Comparison of ENCODE assay signal across 12 mouse cellular contexts in the genomic region with DNA sequence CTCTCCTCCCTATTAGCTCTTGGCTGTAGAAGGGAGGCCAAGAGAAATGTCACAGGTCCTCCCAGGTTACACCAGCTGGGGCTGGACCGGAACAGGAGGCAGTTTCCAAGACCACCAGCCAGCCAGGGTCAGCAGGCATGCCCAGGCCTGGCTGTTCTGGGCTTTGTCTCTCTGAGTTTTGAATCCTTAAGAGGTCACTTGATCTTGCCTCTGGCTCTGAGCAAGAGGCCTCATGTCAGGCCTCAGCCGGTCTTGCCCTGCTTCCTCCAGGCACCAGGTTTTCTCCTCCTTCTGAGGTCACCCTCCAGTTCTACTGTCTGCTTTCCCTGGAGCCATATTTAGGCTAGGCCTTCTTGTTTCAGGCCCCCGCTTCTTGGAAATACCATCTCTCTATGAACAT. TPM values are rescaled to one million over a fixed set of nuclear protein-coding genes. Genes with fewer than 3 reads are reported as not detected.
DNase-seq lines count a peak whose midpoint lies in the region; ATAC-seq and TF ChIP-seq lines count a peak whose summit lies in the region.
"Had no signal": no experiment of that assay in that cellular context is flagged by ENCODE, and none has a peak within 500 bp of the region (broad histone marks: within the 10 kb centered on the region; RNA-seq: fewer than 3 reads in every experiment).

No protein-coding gene starts in this region.

- H3K9me3 ChIP-seq in kidney, postnatal 0 days (replicated peaks; ENCODE audit: low read length), result no peaks in the 10 kb centered on the region
- H3K9me3 ChIP-seq in limb, embryonic 15.5 days, result no peaks in the 10 kb centered on the region
- H3K9me3 ChIP-seq in forebrain, embryonic 10.5 days, result no peaks in the 10 kb centered on the region
- H3K9me3 ChIP-seq: liver, embryonic 15.5 days had no signal

- no peak for TF ChIP-seq EP300 in heart, adult 2 months (IDR thresholded peaks at IDR 0.05; ENCODE audit: insufficient read depth, low read depth, low read length)

- 68% methylated on average over 3 of the region's 3 CpGs for WGBS in heart, adult 2 months
- WGBS in kidney, postnatal 0 days, result 69% methylated on average over 3 of the region's 3 CpGs
- WGBS in limb, embryonic 15.5 days, result 66% methylated on average over 3 of the region's 3 CpGs
- 71% methylated on average over 3 of the region's 3 CpGs for WGBS in forebrain, embryonic 10.5 days

- DNase-seq in heart, adult 2 months, result no peak
- no peak for DNase-seq in heart, adult 18-20 months
- DNase-seq in kidney, postnatal 0 days (ENCODE audit: low spot score), result no peak
- no peak for DNase-seq in kidney, postnatal 14 days
- peak; percentile 64 for DNase-seq in ZHBTc4 (ENCODE audit: low read depth, low spot score)
- DNase-seq in urinary bladder, adult 18-20 months (ENCODE audit: low spot score in 2 of 2), result no peak
- DNase-seq in forebrain, embryonic 10.5 days (ENCODE audit: extremely low spot score, low spot score), result no peak
- DNase-seq: adrenal gland, postnatal 25 days; cerebellum, adult 11-12 months; embryo, embryonic 11 days had no signal

- peaks cover 4% of the 10 kb centered on the region; the same call in 1 of the 2 replicates for H3K36me3 ChIP-seq in heart, adult 2 months (ENCODE audit: control insufficient read depth, insufficient read depth, low read length)
- peaks cover 28% of the 10 kb centered on the region for H3K36me3 ChIP-seq in kidney, postnatal 0 days (ENCODE audit: insufficient read depth, low read length)
- peaks cover 87% of the 10 kb centered on the region for H3K36me3 ChIP-seq in limb, embryonic 15.5 days
- peaks cover 83% of the 10 kb centered on the region for H3K36me3 ChIP-seq in forebrain, embryonic 10.5 days (replicated peaks)

- H3K4me2 ChIP-seq in kidney, postnatal 0 days (ENCODE audit: low read length), result no peak overlapping the region
- no peak overlapping the region for H3K4me2 ChIP-seq in limb, embryonic 15.5 days
- H3K4me2 ChIP-seq: liver, embryonic 15.5 days had no signal

- H3K27me3 ChIP-seq in heart, adult 2 months (ENCODE audit: control insufficient read depth, insufficient read depth, low read length), result no peaks in the 10 kb centered on the region
- H3K27me3 ChIP-seq in kidney, postnatal 0 days (ENCODE audit: insufficient read depth, low read length), result no peaks in the 10 kb centered on the region
- no peaks in the 10 kb centered on the region for H3K27me3 ChIP-seq in limb, embryonic 15.5 days
- no peaks in the 10 kb centered on the region for H3K27me3 ChIP-seq in forebrain, embryonic 10.5 days (ENCODE audit: poor library complexity, severe bottlenecking)
- H3K27me3 ChIP-seq: liver, embryonic 15.5 days had no signal

- no peak for TF ChIP-seq POLR2A in heart, adult 2 months (IDR thresholded peaks at IDR 0.05; ENCODE audit: insufficient read depth, low read depth, low read length)

- H3K79me2 ChIP-seq in heart, adult 2 months (replicated peaks; ENCODE audit: control insufficient read depth, insufficient read depth, low read length), result no peaks in the 10 kb centered on the region

- no peak overlapping the region for H3K4me3 ChIP-seq in heart, adult 2 months
- no peak overlapping the region for H3K4me3 ChIP-seq in kidney, postnatal 0 days (replicated peaks; ENCODE audit: low read depth, low read length)
- no peak overlapping the region for H3K4me3 ChIP-seq in limb, embryonic 15.5 days
- H3K4me3 ChIP-seq in forebrain, embryonic 10.5 days, result no peak overlapping the region
- H3K4me3 ChIP-seq: liver, embryonic 15.5 days had no signal

- intact Hi-C loops in heart, adult 2 months (cut with DNase I), result no loop called here

- ATAC-seq in kidney, postnatal 0 days (replicated peaks; ENCODE audit: low FRiP score, low read depth), result no peak
- no peak for ATAC-seq in limb, embryonic 15.5 days (ENCODE audit: insufficient number of reproducible peaks, low FRiP score, low TSS enrichment, low read depth)

- TF ChIP-seq CTCF in heart, adult 2 months (IDR thresholded peaks at IDR 0.05), result no peak
- TF ChIP-seq CTCF in kidney, postnatal 0 days (IDR thresholded peaks at IDR 0.05; ENCODE audit: low read depth), result no peak

- H3K27ac ChIP-seq in heart, adult 2 months, result peak overlapping the region; percentile 26
- H3K27ac ChIP-seq in kidney, postnatal 0 days, result 0 out of 2 replicates have a peak overlapping the region, but pooled peaks have one; percentile 27
- H3K27ac ChIP-seq in limb, embryonic 15.5 days, result 0 out of 2 replicates have a peak overlapping the region, but pooled peaks have one; percentile 22
- H3K27ac ChIP-seq in forebrain, embryonic 10.5 days, result no peak overlapping the region
- H3K27ac ChIP-seq: liver, embryonic 15.5 days had no signal

- no peak overlapping the region for H3K9ac ChIP-seq in heart, adult 2 months (ENCODE audit: low read depth, low read length)
- no peak overlapping the region for H3K9ac ChIP-seq in kidney, postnatal 0 days (ENCODE audit: low read depth, low read length)
- no peak overlapping the region for H3K9ac ChIP-seq in limb, embryonic 15.5 days
- H3K9ac ChIP-seq: liver, embryonic 15.5 days had no signal

- H3K4me1 ChIP-seq in heart, adult 2 months (ENCODE audit: control insufficient read depth, insufficient read depth, low read length), result peaks cover 12% of the 10 kb centered on the region
- peaks cover 14% of the 10 kb centered on the region for H3K4me1 ChIP-seq in kidney, postnatal 0 days (replicated peaks; ENCODE audit: insufficient read depth, low read length)
- peaks cover 59% of the 10 kb centered on the region for H3K4me1 ChIP-seq in limb, embryonic 15.5 days
- H3K4me1 ChIP-seq in forebrain, embryonic 10.5 days, result peaks cover 59% of the 10 kb centered on the region

RNA-seq across cellular contexts. Expression of gene Ahdc1, which starts 59.3 kb away (rescaled TPM):
- total RNA-seq in heart, adult 2 months (2021), result 10 to 100 TPM; 42.6 to 50.9 TPM
- polyA plus RNA-seq in heart, adult 2 months (2012; rRNA removed), result 19.5 and 21.8 TPM in 2 replicates
- 10 to 100 TPM; 36.3 to 38.5 TPM for total RNA-seq in heart, adult 18-20 months (2021)
- polyA plus RNA-seq in kidney, postnatal 0 days (2015; fragmentation: Nextera tagmentation; extraction: Ambion mirVana), result 6.4 and 6.7 TPM in 2 replicates
- 10.7 and 13.2 TPM in 2 replicates for polyA plus RNA-seq in limb, embryonic 15.5 days (2015; fragmentation: Nextera tagmentation; extraction: Ambion mirVana)
- polyA plus RNA-seq in forebrain, embryonic 10.5 days (2016; fragmentation: Nextera tagmentation; extraction: Ambion mirVana), result 5.8 and 7.4 TPM in 2 replicates

RNA-seq across cellular contexts. Expression of gene Wasf2, which starts 59.9 kb away (rescaled TPM):
- total RNA-seq in heart, adult 2 months (2021), result 10 to 100 TPM; 77.5 to 83.8 TPM
- 34.6 and 39.7 TPM in 2 replicates for polyA plus RNA-seq in heart, adult 2 months (2012; rRNA removed)
- total RNA-seq in heart, adult 18-20 months (2021), result 10 to 100 TPM; 77.8 to 88.8 TPM
- polyA plus RNA-seq in kidney, postnatal 0 days (2015; fragmentation: Nextera tagmentation; extraction: Ambion mirVana), result 98.8 and 113 TPM in 2 replicates
- polyA plus RNA-seq in limb, embryonic 15.5 days (2015; fragmentation: Nextera tagmentation; extraction: Ambion mirVana), result 117 and 129 TPM in 2 replicates
- 47.4 and 49.1 TPM in 2 replicates for polyA plus RNA-seq in forebrain, embryonic 10.5 days (2016; fragmentation: Nextera tagmentation; extraction: Ambion mirVana)
